Mouse (Mus musculus) MEL (cell line): ENCODE measurements around the gene Cd164.

ENCODE experiments used
- CTCF ChIP-seq, 3 experiments: IDR thresholded peaks in 2 of 3; conservative IDR thresholded peaks in 1 of 3; 2 replicates each; pipeline ENCODE4 v1.5.1; 2011 to 2012; ENCODE audit warnings: low read length in 3 of 3, low read depth in 2 of 3, mild to moderate bottlenecking in 2 of 3, improper control_type of control experiment in 1 of 3, inconsistent platforms in 1 of 3, mixed read lengths in 1 of 3, moderate library complexity in 1 of 3; ENCODE audit not compliant: control insufficient read depth in 1 of 3, insufficient read depth in 1 of 3, poor library complexity in 1 of 3, severe bottlenecking in 1 of 3
- KAT2A ChIP-seq: conservative IDR thresholded peaks from 2 replicates; pipeline ENCODE4 v1.6.1; 2012; ENCODE audit warnings: low read depth, low read length, improper control_type of control experiment, inconsistent platforms
- POLR2A ChIP-seq, 2 experiments: IDR thresholded peaks; 2 replicates each; pipeline ENCODE4 v1.6.1; 2011 to 2012; ENCODE audit warnings: low read length in 2 of 2, mild to moderate bottlenecking in 2 of 2, control low read depth in 1 of 2, improper control_type of control experiment in 1 of 2, low read depth in 1 of 2, moderate library complexity in 1 of 2; ENCODE audit not compliant: control insufficient read depth in 1 of 2, insufficient read depth in 1 of 2, poor library complexity in 1 of 2
- SMC3 ChIP-seq: IDR thresholded peaks from 2 replicates; pipeline ENCODE4 v1.6.1; 2011; ENCODE audit warnings: low read depth, low read length, improper control_type of control experiment

DNA sequence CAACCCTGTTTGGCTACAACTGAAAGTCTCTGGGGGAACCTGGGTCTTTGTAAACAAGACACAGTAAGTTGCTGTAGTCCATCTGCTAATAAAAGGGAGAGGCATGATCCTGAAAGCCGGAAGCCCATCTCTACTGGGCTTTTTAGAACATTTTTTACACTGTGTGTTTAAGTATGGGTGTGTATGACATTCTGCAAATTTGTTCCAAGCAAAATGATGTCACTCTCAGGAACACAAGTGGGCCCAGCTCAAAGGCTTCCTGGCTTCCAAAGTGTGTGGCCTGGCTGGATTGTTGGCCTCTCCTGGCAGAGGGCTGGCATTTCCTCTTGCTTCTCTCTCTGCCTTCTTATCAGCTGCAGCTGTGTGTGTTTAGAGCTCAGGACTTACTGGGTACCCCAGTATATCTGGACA, 44.2 kb upstream of the Cd164 start:
- TF ChIP-seq CTCF (IDR thresholded peaks at IDR 0.05 in 2 of 3, conservative IDR thresholded peaks at IDR 0.05 in 1 of 3; ENCODE audit: control insufficient read depth in 1 of 3, insufficient read depth in 1 of 3, low read depth in 2 of 3, low read length in 3 of 3, poor library complexity in 1 of 3, severe bottlenecking in 1 of 3) (no peak), KAT2A (no peak), SMC3 (no peak), POLR2A (IDR thresholded peaks at IDR 0.05; ENCODE audit: control insufficient read depth in 1 of 2, insufficient read depth in 1 of 2, low read depth in 1 of 2, low read length in 2 of 2, poor library complexity in 1 of 2) (no peak)
